Mouse (Mus musculus) R1 (cell line): ENCODE data around the gene Mcm9.
A peak's percentile ranks its signal among the peaks of the same experiment; 100 is the strongest.

Experiments used
- DNase-seq: peaks from one replicate; pipeline ENCODE4 v3.0.0-alpha.2; 2018; ENCODE audit warnings: low read depth, low spot score

The Mcm9 gene

DNA sequence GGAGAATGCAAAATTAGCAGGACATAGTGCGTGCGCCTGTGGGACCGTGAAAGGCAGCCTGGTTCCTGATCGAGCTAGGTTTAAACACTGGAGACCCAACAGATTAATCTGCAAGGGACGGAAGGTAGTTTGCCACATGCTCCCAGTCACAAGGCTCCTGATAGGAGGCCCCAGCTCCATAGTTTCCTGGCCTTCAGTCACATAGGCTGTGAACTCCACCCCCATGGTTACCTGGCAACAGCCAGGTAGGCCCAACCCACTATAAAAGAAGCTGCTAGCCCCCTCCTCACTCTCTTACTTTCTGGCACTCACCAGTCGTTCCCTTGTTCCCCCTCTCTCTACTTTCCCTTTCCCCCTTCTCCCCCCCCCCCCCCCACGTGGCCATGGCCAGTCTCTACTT lies 50.1 kb downstream of the Mcm9 start:
- DNase-seq = peak; percentile 73

DNA sequence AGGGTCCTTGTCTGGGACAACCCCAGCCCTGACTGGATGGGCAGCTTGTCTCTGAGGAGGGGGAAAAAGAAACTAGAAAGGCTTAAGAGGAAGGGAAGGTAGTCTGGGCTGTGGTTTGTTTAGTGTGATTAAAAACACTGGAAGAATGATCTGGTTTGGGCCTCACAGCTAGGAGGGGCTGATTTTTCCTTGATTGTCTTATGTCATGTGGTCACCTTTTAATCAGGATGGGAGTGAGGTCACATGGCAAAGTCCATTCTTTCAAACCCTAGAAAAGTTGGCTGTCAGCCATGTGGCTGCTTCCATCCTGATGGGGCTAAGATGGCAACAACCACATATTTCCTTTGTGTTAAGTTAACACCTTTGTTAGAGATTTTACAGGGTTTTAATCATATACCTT lies 61.7 kb downstream of the Mcm9 start:
- no peak for DNase-seq

DNA sequence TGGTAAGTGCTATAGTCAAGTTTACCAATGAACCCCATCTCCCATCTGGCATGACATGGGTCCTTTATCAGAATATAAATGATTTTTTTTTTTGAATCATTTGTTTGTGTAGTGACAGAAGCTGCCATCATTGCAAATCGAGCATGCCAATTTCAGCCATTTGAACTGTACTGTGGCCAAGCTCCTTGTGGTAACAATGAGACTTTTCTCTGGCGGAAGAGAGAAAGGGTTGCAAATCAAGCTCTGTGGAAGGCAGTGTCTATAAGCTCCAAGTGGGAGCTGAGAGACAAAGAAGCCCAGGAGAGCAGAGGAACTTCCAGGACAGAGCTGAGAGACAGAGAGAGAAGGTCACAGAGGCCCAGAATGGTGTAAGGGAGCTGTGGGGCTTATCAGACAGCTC lies 64.7 kb downstream of the Mcm9 start:
- DNase-seq = no peak

DNA sequence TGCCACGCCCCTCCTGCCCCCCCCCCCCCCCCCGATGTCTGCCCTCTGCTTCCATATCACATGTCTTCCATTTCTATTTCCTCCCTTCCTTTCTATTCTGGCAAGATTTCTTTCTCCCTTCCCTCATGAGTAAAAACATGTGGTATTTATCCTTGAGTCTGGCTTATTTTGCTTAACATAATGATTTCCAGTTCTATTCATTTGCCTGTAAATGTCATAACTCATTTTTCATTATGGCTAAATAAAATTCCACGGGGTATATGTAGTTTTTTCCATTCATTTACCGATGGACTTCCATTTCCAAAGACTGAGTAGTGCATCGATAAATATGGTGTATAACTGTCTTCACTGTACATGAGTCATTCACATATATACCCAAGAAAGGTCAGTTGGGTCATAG lies 68.2 kb downstream of the Mcm9 start:
- no peak for DNase-seq

DNA sequence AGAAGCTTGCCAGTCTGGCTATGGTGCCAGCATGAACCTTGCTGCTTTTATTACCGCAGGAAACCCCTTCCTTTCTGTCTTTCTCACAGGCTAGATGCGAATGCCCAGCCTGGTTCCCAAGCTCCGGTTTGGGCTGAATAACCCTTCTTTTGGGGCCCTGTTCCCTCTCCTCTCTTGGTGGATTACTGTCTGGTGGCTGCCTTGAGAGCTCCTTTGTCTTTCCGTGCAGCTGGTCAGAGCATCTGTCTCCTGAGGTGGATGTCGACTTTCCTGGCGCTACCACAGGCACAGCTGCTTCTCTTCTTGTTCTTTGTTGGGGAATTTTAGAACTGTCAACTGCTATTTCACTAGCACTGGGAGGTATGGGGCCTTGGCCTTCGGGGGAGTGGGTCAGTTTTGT lies 92.6 kb downstream of the Mcm9 start:
- no peak for DNase-seq

DNA sequence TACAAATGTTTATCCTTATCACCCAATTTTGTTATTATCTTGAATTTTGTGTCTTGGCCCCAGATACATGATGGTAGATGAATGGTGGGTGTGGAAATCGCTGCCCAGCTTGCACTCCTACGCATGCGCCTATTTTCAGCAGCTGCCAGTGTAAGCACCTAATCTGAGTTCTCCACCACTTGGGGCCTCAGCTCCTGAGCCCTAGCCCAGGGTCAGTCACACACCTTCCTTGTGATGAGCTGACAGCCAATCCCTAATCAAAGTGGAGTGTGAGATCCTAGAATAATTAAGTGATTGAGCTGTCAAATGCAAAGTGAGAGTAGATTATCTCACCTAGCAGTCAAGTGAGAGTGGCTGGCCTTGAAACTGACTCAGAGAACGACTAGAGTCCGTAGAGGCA lies 97.9 kb downstream of the Mcm9 start:
- no peak for DNase-seq

DNA sequence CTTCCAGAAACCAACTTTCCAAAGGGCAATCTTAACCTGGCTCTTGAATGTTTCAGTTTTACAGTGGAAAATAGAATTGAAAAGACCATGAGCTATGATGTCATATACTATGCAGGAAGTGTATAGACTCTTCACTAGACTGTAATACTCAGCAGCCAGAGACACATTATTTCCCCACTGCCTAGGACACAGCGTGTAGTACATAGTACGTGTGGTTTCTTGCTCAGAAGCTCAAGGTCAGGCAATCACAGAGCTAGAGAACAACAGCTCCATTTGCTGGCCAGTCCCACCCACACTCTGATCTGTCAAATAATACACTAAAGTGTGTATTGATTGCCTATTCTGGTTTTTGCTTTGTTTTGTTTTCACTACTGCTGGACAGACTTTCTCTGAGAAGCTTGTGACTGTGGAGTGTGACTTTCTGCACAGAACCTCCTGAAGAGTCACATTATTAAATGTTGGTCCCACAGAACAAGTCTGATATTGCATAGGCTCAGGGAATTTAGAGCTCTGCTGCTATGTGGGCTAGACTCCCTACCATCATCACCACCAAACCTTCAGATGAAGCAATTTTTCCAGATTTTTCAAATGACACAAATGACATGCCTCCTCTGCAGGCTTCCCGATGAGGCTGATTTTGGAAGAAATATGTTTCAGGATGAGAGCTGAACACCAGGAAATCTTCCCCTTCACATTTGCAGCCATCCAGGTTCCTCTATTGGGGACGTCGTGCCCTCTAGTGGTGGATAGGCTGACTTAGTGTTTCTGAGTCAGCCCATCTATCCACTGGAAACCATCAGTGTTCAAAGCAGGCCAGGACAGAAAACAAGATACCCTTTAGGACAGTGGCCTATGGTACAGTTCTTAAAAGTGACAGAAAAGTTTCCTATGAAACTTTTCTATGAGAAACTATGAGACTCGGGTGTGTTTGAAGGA lies 102.1 kb downstream of the Mcm9 start:
- DNase-seq = peak; percentile 39

DNA sequence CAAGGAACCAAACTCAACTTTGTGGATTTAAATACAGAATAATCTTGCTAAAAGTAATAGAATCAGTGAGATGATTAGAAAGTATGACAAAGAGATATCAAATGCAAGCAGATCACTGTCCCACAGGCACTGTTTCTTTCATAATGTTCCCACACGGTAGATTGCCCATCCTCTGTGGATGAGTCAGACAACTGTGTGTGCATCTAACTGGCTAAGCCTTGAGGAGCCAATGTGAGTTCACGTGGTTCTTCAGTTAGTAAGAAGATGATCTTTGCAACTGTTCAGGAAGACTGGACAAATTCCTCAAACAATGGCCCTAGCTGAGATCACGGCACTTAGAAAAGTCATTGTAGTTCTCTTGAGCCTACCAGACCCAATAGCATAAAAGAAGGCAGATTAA lies 102.9 kb downstream of the Mcm9 start:
- no peak for DNase-seq

DNA sequence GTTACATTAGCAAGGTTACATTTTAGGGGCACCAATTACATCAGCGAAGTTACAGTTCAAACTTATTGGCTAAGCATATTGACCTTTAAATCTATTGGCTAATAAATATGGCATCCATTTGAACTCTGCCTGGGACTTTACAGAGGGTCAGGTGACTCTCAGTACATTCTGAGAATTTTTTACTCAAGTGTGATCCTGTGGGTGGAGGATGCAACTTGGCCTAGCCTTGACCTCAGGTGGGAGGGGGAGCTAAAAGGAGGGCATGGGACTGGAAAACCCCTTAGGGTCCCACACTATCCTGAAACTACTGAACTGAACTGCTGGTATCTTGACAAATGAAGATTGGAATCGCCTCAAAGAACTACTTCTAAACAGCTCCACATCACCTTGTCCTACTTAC lies 103.9 kb downstream of the Mcm9 start:
- no peak for DNase-seq

DNA sequence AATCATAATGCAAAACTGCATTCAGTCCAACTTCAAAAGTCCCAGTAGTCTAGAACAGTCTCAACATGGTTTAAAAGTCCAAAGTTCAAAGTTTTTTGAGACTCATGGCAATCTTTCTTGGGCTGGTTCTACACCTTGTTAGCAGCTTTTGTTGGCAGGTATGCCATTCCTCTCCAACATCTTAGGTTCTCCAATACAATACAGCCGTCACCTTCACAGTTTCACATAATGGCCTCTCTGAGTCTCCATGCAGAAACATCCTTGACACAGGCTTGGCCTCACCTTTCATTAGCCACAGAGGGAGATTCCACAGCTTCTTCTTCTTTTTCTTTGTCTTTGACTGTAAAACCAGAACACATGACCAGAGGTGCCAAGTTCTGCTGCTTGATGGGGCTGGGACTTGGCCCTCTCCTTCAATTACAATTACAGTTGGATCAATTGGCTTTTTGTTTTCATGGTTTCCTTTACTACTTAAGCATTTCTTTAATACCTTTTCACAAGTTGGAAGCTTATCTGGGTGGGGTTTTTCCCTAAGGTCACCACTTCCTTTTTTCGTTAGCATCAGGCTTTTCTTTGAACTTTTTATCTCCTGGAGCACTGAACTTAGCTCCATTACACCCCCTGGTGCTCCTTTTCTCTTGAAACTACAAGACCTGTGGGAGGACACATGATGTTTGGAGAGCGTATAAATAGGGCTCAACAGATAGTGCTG lies 104.8 kb downstream of the Mcm9 start:
- DNase-seq = peak; percentile 43

DNA sequence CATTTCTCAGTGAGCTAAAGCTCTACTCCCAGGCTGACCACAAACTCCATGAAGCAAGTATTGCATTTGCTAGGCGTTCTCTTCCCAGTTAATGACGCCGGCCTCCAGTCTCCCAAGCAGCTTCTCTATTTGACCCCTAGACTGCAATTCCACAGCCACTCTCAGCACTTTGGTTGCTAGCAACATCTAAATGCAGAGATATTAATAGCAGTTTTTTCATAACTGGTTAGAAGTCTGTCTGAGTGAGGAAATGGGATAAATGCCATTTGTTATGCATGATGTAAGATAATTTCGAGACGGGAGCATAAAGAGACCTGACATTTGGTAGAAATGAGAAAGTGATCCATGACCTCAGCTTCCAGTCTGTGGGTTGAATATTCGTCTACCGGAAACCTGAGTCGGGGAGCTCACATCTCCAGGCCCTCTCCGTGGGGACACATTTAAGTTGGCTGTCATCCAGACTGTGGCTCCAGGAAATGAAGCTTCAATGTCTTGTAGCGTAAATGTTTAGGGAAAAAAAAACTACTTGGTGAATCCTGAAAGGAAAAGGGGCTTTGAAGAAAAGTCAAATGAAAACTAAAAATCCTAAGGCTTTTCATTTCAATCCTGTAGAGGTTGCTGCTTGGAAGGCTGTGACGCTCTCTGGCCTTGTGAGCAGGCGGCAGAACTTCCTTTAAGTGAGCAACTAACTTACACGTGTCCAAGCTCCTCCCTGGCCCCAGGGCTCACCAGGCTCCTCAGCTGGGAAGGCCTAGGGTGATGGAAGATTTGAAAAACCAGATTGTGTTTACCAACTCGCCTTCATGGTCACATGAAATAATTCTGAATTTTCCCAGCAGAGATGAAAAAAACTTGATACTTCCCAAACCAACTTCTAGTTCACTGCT lies 110.9 kb downstream of the Mcm9 start:
- DNase-seq = no peak

DNA sequence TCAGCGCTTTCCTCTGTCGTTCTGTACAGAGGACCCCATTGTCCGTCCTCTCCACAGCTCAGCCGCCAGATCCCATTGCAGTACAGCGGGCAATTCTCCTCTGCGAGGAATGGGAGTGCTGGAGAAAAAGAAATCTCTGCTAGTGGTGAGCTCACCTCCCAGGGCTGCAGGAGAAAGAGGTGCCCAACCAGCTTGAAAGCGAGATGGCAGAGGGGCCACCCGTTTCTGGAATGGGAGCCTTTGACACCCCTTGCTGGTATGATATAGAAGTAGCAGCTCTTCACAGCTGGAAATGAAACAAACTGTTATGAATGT lies 111.7 kb downstream of the Mcm9 start:
- DNase-seq = no peak

DNA sequence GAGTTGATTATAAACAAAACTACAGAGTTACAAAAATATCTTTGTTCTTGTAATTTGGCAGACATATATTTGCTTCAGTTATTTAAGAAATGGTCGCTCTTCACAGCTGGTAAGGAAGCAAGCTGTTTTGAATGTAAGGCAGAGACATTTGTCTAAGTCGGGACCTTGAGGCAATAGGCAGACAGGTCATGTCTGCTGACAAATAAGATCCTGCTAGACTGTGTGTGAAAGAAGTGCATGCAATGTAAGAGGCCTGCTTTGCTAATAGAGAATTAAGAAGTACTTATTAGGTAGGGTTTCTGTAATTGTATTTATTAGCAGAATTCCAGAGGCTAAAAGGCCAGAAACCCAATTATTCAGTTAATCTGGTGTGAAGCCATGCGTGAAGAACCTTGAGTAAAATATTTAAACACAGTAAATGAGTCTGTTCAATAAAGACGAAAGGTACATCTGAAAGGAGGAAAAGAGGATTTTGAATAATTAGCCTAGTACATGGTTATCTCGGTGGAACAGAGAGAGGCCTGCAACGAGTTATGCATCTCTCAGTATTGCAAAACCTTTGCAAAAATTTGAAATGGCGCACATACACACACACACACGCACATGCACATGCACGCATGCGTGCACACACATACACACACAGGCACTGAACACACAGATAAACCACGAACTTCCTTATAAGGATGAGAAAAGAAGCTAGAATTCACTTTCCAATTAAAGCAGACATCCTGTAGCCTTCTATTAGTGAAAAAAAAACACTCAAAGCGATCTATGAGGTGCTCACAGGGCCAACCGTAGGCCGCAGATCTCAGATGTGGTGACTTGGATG lies 112.3 kb downstream of the Mcm9 start:
- no peak for DNase-seq

DNA sequence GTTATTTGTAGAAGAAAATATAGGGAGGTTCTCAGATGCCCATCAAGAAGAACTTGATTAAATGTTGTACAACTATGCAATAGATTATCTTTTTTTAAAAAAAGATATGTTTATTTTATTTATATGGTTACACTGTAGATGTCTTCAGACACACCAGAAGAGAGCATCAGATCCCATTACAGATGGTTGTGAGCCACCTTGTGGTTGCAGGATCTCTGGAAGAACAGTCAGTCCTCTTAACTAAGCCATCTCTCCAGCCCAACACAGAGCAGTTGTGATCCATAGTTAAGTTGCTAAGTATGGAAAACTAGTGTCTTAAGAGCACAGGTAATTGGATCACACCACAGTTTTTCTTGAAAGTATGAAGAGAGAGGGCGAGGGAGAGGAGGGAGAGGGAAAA lies 117.7 kb downstream of the Mcm9 start:
- no peak for DNase-seq

DNA sequence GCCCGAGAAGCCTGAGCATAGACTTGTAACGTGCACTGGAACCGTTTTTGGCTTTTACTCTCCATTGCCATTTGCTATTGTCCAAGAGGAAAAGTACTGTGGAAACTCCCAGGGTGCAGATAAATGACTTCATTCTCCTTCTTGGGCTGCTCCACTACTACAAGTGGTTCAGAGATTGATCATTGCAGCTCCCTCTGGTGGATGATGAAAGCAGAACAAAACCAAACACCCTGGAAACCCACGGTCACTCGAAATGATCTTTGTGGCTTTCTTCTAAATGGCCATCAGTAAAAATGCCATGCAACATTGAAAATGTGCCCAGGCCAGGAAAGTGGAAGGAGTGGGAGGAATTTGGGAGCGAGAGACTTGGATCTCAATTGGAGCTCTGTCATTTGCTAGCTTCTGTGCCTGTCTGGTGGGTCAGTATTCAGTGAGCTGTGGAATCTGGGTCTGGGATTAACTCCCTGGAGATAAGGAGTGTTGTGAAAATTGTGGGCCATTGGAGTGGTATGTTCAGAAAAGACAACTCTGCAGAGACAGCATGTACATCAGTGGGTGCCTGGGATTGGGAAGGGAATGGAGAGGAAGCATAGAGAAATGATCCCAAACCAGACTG lies 121.0 kb downstream of the Mcm9 start:
- peak; percentile 52 for DNase-seq

DNA sequence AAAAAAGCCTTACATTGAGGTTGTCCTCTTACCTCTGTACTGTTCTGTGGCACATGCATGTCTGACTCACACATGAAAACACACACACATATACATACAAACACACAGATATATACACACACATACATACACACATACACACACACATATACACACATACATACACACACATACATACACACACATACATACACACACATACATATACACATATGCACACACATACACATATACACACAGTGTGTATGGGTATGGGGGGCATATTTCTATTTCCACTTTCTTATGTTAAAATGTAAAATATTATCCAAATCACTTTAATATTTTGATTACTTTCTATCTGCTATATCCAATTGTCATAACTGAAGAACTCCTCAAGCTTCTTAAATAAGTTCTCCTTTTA lies 121.6 kb downstream of the Mcm9 start:
- DNase-seq = no peak

DNA sequence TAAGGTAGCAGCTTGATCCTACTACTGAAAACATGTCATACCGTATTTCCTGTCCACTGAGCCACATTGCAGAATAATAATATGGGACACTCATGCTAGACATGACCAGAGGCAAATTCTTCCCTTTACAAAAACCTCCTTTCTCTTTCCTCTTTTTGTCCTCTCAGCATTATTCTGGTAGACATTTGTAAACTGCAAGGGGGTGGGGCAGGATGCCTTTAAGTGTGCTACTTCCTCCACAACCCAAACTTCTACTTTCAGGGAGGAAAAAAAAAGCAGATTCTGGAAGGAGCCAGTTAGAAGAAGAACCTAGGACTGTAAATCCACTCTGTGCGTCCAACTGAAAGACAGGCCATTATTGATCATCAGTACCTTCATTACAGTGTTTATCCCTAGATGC lies 124.7 kb downstream of the Mcm9 start:
- no peak for DNase-seq

DNA sequence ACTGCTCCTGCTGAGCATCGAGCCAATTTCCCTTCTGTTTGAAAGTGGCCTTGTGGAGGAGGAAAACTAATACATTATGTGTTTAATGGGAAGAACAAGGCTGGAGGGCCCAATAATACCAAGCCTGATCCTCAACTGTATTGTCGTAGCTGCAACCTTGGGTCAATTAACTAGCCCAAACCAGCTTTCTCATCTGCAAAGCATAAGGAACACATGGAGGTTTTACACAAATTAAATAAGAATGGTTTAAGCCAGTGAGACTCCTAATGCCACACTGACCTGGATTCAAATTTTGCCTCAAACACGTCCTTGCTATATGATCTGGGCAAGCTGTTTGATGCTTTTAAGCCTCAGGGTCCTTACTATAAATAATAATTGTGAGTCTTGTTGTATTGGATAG lies 125.2 kb downstream of the Mcm9 start:
- no peak for DNase-seq

DNA sequence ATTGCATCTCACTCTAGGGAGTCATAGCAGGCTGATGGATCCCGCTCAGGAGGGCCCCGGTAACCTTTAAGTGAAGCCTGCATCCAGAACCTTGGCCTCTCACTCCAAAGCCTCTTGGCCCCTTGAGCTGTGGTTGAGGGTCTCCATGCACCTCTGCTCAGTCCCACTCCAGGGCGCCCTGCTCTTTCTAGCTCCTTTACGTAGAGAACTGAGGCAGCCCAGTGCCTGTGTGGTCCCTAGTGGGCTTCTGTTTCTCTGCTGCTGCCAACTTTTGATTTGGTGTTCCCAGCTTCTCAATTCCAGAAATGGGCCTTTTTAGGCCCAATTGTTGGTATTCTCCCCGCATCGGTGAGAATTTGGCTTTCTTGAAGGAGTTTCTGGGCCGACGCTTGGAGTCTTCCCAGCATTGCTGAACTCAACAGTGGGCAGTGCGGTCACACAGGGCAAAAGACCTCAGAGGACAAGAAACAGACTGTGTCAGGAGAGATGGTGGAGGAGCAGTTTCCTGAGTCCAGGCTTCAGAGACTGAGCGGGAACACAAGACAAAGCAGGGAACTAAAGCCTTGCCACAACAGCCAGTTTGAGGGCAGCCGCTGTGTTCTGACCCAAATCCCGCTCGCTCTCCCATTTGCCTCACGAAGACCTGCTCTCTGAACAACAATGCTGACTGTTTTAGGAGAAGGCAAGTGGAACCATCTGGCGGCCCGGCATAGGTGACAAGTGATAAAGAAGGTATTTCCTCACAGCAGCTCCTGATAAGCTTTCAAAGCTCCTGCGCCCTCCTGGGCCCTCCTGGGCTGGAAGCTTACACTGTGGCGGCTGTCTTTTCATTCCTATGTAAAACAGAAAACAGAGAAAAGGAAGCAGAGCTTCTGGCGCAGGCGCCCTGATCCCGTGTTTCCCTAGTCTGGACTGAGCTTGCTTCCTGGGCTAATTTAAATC lies 127.1 kb downstream of the Mcm9 start:
- peak; percentile 84 for DNase-seq

DNA sequence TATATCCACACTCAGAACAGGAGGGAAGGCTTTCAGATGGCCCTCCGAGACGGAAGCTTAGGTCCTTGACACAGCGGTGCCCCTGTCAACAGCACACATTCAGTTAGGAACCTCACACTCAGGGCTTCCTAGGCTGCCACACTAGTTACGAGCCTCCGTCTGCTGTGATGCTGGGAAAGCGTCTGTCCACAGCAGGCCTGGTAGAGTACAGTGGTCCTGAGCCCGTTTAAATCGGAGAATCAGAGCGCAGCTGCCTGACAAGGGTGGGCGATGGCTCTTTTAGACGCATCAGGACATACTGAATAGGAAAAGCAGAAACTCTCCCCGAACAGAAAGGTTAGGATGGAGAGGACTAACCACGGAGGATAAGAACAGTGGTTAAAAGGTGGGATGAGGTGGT lies 127.8 kb downstream of the Mcm9 start:
- DNase-seq = no peak
